Mouse (Mus musculus): ENCODE measurements at regions not wholly inside any gene's neighbourhood (a gene's known extent, or its start where the extent isn't known, plus 50 kb on each side); places are given as distances from the start of the nearest gene placed in this dataset.

DNA sequence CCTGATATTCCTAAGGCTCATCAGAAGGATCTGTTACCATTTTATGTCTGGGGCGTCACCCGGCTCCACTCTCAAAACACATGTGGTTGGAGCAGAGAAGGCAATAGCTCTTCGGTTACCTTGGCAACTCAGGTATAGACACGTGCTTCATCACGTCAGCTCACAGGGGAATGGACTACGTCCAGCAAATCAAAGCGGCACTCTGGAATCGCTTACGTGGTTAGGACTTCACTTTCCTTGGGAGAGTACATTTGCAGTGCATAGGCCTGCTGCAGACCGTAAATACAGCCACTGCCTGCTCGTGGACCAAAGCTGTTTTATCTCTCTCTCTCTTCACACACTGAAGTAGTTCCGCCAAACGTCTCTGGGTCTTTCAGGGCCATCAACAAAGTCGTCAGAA is 74.1 kb upstream of the Prok2 start:
- Histone ChIP-seq H3K4me3 (ENCODE audit: insufficient read depth, low read depth, low read length) (no peak overlapping the region), H3K4me1 (ENCODE audit: control insufficient read depth, insufficient read depth, insufficient read length, low read length) (no peaks in the 10 kb centered on the region)

DNA sequence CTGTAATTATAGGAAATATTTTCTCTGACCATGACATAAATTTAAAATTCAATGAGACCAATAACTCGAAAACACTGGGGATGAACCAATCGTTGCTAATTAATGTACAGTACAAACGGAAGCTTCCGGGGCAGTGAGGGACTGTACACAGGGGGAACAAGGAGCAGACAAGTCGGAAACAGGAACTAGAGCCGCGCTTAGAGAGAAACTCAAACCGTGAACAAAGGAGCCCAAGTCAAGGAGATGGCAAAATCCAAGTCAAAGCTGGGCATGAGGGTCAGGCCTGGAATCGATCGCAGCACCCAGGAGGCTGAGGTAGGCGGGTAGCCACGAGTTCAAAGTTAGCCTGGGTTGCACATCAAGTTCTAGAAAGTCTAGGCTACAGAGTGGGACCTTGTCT is 70.2 kb upstream of the Prok2 start:
- Histone ChIP-seq H3K27ac (replicated peaks; ENCODE audit: low read depth, low read length) (no peak overlapping the region), H3K4me1 (ENCODE audit: control insufficient read depth, insufficient read depth, insufficient read length, low read length) (no peaks in the 10 kb centered on the region), H3K4me3 (ENCODE audit: insufficient read depth, low read depth, low read length) (no peak overlapping the region)

More for the DNA sequence above, 74.1 kb upstream of the Prok2 start:
- no peak overlapping the region for H3K27ac ChIP-seq (replicated peaks; ENCODE audit: low read depth, low read length)

DNA sequence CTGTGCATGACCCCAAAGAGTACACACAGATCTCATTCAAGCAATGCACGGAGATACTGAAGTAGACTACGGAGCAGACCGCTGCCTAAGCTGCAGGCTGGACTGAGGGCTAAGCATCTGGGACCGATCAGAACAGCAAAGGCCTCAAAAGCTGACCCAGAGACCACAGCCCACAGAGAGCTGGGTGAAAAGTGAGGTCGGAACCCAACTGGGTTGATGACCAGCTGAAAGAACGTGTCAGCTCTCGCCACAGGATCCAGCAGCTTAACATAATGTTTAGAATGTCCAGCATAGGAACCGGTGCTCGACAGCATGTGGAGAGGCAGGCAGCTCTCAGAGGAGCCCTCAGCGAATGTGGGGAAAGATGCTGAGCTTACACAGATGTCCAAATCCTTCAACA is 67.4 kb upstream of the Prok2 start:
- no peak overlapping the region for H3K27ac ChIP-seq (replicated peaks; ENCODE audit: low read depth, low read length)
- no peak overlapping the region for H3K4me3 ChIP-seq (ENCODE audit: insufficient read depth, low read depth, low read length)
- no peaks in the 10 kb centered on the region for H3K4me1 ChIP-seq (ENCODE audit: control insufficient read depth, insufficient read depth, insufficient read length, low read length)

DNA sequence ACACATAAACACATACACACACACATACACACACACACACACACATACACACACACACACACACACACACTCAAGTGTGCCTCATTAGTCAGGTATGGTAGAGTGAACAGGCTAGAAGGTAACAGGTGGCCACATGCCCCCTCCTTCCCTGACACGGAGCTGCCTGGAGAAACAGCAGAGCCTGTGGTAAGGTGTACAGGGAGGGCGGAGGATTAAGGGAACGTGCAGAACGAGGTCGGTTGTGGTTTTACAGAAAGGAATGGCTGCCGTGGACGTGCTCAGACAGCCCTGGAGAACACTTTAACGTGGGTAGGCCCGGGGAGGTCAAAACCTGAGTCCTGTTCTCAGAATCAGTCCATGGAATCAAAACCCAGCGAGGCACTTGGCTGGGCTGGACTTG is 66.2 kb upstream of the Prok2 start:
- no peak overlapping the region for H3K27ac ChIP-seq (replicated peaks; ENCODE audit: low read depth, low read length)
- H3K4me1 ChIP-seq (ENCODE audit: control insufficient read depth, insufficient read depth, insufficient read length, low read length), result no peaks in the 10 kb centered on the region
- H3K4me3 ChIP-seq (ENCODE audit: insufficient read depth, low read depth, low read length), result no peak overlapping the region

DNA sequence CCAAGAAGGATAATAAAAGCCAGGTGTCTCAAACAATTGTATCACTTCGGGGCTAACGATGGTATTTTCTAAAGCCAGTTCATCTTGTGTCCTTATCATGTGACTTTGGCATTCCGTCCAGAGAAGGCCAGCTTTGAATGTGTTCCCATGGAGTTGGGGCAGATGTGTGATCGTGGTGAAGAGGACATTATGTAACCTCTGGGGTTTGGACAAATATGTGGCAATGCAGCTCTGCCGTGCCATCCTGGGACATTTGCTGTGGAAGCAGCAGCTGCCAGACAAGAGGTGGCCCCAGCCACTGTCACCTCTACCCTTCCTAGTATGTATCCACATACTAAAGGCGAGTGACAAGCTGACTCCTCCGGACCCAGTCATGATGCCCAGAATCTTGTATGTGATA is 60.8 kb upstream of the Prok2 start:
- Histone ChIP-seq H3K4me1 (ENCODE audit: control insufficient read depth, insufficient read depth, insufficient read length, low read length) (no peaks in the 10 kb centered on the region), H3K4me3 (ENCODE audit: insufficient read depth, low read depth, low read length) (no peak overlapping the region), H3K27ac (replicated peaks; ENCODE audit: low read depth, low read length) (no peak overlapping the region)

DNA sequence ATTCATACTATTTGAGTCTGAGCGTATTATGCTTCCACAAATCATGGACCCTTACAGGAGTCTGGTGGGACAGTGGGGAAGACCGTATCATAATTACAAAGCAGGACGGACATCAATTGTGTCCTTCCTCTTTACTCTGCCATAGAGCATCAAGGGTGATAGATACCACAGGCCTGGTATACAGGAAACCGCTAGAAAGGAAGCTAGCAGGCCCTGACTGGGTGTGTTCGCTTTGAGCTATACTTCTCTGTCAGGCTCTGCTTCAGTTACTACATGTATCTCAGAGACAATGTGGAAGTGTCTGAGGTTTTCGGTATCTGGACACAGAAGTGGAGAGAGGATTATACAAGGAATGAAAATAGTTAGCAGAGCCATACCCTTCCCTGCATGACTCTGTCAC is 59.0 kb upstream of the Prok2 start:
- Histone ChIP-seq H3K27ac (replicated peaks; ENCODE audit: low read depth, low read length) (peak overlapping the region; percentile 40; the same call in 1 of the 2 replicates), H3K4me1 (ENCODE audit: control insufficient read depth, insufficient read depth, insufficient read length, low read length) (no peaks in the 10 kb centered on the region), H3K4me3 (ENCODE audit: insufficient read depth, low read depth, low read length) (no peak overlapping the region)

DNA sequence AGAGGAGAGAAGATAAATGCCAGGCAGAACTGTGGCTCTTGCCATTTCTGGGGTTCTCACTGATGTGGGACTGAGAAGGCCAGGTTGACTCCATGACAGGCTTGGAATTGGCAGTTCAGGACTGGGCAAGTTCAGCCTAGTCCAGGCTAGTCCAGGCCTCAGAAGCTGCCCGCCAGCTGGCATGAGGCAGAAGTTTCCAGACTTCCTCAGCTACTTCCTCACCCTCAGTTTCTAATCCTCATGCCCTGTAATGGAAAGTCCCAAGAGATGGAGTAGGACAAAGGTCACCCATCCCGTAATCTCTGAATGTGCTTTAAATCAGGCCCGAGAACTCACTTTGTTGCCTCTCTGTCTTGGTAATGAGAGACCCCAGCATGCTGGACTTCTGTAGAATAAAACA is 58.6 kb upstream of the Prok2 start:
- no peaks in the 10 kb centered on the region for H3K4me1 ChIP-seq (ENCODE audit: control insufficient read depth, insufficient read depth, insufficient read length, low read length)
- no peak overlapping the region for H3K4me3 ChIP-seq (ENCODE audit: insufficient read depth, low read depth, low read length)
- 0 out of 2 replicates have a peak overlapping the region, but pooled peaks have one; percentile 36 for H3K27ac ChIP-seq (replicated peaks; ENCODE audit: low read depth, low read length)

DNA sequence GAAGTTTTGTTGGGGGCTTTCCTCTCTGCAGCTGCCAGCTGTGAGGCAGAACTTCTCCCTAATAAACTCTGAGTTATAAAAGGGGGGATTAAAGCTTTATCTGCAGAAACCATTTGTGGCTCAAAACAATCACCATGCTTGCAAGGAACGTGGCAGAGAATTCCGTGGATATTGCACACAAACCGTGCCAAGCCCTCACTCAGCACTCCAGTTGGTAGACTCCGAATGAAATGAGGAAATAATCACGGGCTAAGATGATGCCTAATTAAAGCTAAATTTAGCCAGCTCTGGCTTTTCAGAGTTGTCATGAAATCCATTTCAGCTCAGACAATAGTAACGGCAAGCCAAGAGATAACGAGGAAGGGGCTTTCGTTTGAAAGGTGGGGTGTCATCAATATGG is 58.1 kb upstream of the Prok2 start:
- Histone ChIP-seq H3K4me1 (ENCODE audit: control insufficient read depth, insufficient read depth, insufficient read length, low read length) (no peaks in the 10 kb centered on the region), H3K4me3 (ENCODE audit: insufficient read depth, low read depth, low read length) (no peak overlapping the region), H3K27ac (replicated peaks; ENCODE audit: low read depth, low read length) (no peak overlapping the region)

DNA sequence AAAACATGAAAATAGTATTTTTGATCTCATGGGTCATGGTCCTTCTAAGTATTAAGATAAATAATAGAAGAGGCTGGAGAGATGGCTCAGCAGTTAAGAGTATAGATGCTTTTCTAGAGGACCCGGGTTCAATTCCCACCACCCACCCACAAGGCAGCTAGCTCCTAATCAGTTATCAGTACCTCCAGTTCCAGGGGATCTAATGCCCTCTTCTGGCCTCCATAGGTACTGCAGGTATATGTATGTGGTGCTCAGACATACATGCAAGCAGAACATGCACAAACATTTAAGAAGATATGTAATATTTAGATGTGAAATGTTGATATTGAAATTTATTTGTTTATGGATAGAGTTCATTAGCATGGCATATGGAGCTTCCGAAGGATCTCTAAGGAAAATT is 56.8 kb upstream of the Prok2 start:
- Histone ChIP-seq H3K27ac (replicated peaks; ENCODE audit: low read depth, low read length) (no peak overlapping the region), H3K4me1 (ENCODE audit: control insufficient read depth, insufficient read depth, insufficient read length, low read length) (no peaks in the 10 kb centered on the region), H3K4me3 (ENCODE audit: insufficient read depth, low read depth, low read length) (no peak overlapping the region)
